Mouse (Mus musculus): ENCODE measurements at regions not wholly inside any gene's neighbourhood (a gene's known extent, or its start where the extent isn't known, plus 50 kb on each side); places are given as distances from the start of the nearest gene placed in this dataset.

DNA sequence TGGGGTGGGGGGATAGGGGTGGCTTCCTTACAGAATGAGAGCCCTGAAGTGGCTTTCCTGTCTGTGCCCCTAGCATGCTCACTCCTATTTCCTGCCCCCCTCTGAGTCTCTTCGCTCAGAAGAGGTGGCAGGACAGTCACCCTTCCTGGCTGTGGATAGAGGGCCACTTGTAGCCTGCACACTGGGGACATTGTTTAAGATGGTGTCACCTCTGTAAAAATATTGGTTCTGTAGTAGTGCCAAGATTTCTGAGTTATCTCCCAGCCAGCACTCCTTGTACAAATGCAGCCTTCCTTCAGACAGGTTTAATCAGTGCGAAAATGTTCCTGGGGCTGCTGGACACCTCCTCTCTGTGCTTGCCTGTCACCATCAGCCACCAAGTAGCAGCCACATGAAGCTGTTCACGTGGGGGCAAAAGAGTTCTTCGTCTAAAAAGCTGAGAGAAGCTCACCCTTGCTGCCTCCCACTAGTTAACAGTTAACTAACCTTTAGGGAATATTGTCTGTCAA, 136.1 kb upstream of the Id2 start:
- DNase-seq (ENCODE audit: low read depth, low spot score): no peak

DNA sequence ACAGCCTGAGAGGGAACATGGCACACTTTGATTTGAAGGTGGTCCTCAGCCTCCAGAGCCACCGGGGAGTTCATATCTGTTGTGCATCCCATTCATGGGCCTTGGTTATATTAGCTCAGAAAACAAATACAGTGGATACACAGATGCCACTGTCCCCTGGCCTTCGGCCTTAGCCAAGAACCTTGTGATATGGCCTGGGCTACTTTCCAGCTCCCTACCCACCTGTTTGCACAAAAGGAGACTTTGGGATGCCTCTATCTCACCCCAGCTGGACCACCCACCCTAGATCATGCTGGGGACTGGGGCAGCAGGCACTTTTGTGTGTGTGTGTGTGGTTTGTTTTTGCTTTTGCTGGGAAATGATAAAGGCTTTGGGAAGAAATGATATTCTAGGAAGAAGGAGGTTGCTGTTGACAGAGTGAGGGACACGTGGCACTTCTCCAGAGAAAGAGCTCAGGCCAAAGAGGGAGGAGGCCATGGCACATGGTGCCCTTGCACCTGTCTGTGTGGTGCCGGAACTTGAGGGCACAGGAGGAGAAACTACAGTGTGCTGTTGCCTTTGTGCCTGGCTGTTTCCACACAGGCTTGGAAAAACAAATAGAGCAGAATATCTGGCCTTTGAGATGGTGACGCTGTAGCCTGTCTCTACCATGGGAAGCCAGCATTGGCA, 135.6 kb upstream of the Id2 start:
- no peak for DNase-seq (ENCODE audit: low read depth, low spot score)

DNA sequence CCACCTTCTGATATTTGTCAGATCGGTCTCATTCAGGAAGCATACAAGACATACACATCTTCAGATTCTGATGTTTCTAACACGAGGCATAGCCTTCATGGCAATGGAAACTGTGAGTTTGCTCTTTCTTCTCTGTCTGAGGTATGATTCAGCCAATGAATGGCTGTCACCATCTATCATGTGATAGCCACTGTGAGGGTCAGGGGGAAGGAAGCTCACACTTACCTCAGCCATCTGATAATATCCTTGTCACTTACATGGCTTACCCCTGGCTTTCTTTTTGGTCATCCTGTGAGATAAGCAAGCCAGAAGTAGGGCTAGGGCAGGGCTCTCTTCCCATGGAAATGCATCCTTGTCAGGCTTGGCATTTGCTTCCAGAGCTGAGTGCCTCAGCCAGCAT, 131.8 kb upstream of the Id2 start:
- no peak for DNase-seq (ENCODE audit: low read depth, low spot score)

DNA sequence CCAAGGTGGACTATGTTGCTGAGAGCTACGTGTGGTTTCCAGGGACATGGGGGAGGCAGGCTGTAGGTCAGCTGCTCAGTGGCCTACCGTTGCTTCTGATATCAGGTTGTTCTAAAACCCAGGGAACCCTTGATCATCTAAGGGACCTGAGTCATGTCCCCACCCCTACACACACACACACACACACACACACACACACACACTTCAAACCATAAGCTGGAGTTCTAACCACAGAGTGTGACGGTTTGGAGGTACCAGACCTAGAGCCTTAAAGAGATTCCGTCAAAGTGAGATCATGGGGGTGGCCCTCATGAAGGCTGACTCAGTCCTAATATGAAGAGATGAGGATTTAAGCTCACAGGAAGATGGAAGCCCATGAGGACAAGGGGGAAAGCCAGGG, 130.8 kb upstream of the Id2 start:
- no peak for DNase-seq (ENCODE audit: low read depth, low spot score)

DNA sequence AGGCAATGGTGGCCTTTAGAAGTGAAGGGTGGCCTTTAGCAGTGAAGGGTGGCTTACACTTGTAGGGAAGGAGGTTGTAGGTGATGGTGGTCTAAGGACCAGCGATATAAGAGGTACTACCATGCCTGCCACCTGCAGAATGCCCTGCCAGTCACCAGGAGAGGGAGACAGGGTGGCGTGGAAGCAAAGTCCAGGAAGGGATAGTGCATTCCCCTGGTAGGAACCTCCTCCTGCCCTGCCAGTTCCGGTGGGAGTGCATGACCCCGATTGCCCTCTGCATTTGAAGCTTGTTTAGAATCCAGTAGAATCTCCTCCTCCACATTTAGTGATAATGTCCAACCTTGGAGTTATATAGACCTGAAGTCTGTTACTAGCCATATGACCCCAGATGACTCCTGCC, 127.7 kb upstream of the Id2 start:
- no peak for DNase-seq (ENCODE audit: low read depth, low spot score)

DNA sequence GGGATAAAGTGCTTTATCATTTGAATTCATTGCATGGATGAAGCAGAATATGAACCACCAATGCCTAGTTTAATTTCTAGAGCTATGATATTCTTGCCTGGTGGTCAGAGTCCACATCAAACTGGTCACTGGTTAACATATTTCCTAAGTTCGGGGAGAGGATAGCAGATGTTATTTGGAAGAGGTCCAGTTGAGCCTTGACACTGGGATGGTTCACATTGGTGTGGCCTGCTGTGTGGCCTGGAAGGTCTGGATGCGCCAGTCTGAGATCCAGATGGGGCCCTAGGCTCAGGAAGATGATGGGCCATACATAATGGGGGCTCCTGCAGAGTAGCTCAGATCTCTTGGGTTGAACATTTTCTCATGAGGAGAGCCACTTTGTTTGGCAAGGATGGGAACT, 127.3 kb upstream of the Id2 start:
- no peak for DNase-seq (ENCODE audit: low read depth, low spot score)

DNA sequence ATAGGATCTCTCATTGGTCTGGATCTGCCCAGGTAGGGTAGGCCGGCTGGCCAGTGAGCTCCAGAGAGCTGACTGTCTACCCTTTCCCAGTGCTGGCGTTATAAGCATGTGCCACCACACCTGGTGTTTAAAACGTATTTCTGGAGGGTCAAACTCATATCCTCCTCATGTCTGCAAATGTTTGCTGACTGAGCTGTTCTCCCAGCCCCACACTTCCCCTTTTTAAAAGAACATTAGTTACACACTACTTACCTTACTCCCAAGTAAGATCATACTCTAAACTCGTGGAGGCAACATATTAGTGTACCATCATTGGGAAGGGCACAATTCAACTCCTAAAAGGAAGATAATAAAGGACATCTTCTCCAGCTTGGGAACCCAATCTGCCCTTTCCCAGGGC, 126.6 kb upstream of the Id2 start:
- no peak for DNase-seq (ENCODE audit: low read depth, low spot score)

DNA sequence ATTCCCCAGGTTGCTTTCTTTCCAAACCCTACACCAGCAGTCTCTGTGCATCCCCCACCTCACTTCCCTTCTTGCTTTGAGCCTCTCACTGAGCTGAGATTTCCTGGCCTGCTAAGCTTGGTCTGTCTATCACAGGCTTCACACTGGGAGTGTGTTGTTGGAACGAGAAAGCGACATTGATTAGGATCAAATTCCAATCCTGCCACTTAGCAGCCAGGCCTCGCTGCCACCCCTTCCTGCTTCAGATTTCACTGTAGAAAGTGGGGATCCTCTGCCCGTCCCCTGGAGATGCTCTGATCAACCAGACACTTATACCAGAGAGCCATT, 123.8 kb upstream of the Id2 start:
- no peak for DNase-seq (ENCODE audit: low read depth, low spot score)

DNA sequence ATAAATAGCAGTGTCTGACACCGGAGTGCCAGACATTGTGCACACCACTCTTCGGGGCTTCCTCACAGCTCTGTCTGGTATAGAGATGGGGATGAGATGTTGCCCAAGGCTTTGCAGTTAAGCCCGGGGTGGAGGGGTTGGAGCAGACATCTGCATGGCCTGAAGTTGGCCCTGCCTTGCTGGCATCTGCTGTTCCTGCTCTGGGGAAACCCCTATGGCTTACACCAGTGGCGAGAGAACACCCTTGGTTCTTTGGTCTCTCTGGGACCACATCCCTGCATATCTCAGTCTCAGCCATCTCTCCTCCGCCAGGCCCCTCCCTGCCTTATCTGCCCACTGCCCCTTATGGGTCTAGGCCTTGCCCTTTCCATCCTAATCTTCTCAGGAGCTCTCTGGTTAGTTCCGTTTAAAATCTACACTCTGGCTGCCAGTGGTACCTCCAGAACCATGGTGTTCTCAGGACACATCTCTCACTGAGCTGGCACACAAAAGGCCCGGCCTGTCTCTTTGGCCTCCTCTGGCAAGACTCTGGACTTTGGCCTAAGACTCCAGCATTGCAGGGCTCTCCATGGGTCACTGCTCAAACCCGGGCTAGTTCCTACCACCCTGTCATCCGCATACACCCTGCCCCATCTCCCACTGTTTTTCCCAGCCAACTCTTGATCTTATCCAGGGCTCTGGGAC, 123.3 kb upstream of the Id2 start:
- DNase-seq (ENCODE audit: low read depth, low spot score): no peak

DNA sequence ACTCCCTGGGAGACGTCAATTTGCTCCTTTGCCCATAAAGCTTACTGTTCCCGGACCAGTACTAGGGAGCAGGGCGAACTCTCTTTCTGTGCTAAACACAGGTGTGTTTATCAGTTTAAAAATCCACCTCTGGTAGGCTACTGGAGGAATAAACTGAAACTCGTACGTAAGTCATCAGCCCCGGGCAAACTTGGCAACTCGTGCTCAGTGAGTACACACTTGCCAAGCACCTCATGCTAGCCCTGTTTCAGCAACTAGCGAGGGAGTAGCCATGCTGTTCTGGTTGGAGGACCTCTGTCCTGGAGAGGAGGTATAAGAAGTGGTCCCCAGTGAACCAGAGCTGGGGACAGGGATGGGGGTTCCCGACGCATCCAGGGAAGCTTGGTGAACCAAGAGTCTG, 122.6 kb upstream of the Id2 start:
- DNase-seq (ENCODE audit: low read depth, low spot score): no peak

DNA sequence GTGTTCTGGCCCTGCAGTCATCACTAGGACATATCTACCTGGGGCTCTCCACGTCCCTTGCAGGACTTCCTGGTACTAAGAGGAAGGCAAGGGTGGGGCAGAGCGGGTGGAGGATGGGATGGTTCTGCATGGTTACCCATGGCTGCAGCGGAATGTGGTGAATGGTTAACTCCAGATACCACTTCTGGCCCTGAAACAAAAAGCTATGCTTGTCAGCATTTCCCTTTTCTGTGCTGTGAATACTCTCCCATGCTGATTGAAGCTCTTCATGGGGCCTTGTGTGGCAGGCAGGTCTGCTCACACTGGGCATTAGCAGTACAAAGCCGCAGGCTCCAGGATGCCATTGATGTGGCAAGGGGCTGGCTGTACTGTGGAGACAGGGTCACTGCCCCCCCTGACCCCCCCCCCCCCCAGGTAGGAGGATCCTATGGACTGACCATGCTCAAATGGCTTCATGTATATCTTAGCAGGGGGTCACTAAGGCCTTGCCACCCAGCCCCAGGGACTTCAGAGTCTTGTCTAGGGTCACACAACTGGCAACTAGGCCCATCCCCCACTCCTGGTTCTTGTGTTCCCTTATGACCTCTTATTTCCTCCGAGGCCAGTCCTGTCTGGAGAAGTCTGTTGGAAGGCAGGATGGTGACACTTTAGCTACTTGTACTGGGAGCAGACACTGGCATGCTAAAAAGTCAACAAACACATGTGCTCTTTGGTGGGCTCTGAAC, 120.0 kb upstream of the Id2 start:
- DNase-seq (ENCODE audit: low read depth, low spot score): no peak

DNA sequence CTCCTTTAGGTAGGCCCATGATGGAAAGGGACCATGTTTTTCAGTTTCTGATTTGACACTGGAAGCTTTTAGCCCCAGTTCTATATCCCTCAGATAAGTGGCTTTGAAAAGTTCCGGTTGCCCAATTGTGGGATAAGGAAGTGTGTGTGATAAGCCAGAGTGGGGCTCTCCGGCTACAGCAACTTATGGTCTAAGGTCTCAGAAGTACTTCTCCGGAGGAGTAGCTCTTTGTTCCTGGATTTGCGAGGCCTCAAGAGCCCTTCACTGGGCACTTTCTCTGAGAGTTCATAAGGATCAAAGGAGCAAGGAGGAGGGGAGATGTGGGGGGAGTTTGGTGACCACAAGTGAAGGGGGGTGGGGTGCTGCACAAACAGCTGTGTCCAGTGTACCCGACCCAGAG, 118.3 kb upstream of the Id2 start:
- DNase-seq (ENCODE audit: low read depth, low spot score): no peak

DNA sequence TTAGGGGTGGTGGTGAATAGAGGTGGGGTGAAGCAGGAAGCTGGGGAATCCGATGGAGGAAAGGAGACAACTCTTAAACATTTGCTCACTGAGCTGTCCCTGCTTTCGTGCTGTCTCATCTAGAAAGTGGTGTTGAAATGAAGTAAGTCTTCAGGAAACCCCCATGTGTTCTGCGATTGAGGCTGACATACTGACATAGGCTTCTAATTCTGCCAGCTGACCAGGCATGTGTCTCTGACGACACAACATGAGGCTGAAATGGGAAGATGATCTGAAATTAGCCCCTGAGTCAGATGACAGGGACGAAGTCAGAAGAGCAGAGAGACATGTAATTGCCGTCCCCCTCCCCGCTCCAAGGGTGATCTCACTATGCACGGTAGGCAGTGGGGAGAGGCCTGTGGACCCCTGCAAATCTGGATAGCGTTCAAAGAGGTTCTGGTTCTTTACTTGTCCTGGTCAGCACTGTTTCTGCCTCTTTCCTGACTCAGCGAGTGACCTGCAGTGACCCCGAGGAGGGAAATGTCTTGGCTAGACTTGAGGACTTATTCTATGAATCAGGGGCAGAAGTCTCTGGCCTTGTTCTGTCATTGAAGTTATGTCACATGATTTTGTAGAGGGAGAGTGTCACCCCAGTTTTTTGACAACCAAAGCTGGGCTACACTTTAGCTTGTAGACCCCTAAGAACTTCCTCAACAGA, 117.0 kb upstream of the Id2 start:
- DNase-seq (ENCODE audit: low read depth, low spot score): no peak

DNA sequence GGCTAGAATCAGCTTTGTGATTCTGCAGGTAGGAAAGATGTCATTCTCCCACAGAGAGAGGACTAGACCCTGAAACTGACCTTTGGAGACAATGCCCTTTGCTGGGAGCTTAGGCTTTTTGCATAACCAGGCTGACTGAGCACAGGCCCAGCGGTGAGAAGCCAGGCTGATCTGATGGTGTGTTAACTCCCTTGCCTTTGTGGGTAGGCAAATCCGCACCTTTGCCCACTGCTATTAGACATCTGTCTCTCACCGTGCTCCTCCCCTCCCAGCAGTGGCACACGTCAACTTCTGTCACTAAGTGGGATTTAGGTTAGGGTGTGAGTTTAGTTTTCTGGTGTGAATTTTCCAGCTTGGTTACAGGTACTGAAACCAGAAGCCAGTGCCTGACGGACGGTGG, 114.4 kb upstream of the Id2 start:
- no peak for DNase-seq (ENCODE audit: low read depth, low spot score)

DNA sequence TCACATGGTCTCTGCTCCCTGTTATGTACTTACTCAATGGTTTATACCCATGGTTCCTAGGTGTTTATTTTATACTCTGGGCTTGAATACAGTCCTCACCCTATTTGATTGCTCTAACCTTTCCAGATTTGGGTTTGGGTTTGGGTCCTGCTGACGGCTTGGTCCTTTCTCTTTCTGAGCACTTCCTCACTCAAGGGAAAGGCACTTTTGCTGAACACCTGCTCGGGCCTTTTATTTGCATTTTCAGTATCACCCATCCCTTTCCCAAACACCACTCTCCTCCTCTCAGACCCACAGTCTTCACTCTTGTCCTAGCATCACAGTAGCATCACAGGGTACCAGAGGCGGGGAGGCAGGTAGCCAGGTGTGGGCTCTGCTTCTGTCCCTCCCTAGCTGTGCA, 113.7 kb upstream of the Id2 start:
- no peak for DNase-seq (ENCODE audit: low read depth, low spot score)

DNA sequence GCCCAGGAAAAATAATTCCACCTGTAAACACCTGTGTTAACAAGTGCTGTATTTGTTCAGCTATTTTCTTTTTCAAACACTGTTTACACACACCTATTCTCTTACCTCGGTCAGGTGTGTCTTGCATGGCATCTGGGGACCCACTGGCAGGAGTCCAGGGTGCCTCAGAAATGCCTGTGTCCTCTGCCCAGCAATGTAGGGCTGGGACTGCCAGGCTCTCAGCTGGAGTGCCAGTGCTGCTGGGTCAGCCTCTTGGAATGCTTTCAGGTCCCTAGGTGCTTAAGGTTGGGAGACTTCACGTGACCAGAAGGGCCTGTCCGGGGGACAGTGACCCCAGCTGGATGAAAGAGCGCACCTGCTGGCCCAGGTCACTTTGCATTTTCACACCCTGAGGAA, 112.4 kb upstream of the Id2 start:
- DNase-seq (ENCODE audit: low read depth, low spot score): no peak

DNA sequence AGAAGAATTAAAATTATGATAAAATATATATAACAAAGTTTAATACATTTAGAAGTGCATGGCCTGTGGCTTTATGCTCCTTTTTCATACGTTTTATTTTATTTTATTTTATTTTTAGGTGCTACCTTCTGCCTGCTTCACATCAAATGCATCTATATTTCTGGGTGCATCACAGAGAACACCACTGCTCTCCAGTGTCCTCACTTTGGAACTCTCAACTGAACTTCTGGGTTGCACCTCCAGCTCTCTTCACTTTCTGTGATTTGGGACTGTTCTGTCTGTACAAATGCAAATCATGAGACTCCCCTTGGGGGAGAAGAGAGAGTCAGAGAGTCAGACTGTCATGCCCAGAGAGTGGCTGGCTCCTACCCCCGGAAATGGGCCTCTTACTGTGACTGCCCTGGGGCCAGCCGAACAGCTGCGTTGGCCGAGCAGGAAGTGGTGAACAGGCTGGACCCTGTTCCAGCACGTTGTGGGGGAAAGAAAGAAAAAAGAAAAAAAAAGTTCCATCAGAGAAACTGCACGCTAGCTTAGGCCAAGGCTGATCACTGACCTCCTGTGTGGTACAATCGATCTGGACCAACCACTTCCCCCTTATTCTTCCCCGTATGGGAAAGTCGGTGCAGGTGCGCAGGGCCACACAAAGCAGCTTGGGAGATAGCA, 111.9 kb upstream of the Id2 start:
- DNase-seq (ENCODE audit: low read depth, low spot score): peak; percentile 41

DNA sequence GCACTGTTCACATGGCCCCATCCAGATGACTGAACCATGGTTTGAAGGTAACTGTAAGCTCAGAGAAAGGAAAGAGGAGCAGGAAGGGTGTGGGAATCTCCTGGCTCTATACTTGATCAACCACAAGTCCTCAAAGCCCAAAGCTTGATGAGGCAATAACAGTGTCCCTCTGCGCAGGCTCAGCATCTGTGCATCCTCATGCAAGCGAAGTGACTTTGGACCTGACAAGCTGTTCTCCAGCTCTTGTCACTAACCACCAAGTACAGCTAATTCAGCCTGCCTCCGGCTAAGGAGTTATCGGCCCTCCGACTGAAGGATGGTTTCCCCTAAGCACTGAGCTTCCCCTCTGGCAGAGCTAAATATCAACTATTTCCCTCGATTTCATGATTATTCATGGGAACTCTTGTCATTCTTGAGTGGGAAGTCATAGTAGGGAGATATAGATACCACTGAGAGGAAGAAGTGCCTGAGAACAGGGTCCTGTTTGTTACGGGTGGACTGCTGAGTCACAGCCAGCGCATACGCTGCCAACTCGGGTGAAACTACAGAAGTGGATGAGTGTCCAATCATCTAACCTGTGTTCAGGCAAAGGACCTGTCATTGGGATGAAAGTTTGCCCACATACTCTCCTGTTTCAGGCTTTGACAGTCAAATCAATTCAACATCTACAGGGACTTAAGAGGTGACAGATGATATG, 106.6 kb upstream of the Id2 start:
- DNase-seq (ENCODE audit: low read depth, low spot score): no peak

DNA sequence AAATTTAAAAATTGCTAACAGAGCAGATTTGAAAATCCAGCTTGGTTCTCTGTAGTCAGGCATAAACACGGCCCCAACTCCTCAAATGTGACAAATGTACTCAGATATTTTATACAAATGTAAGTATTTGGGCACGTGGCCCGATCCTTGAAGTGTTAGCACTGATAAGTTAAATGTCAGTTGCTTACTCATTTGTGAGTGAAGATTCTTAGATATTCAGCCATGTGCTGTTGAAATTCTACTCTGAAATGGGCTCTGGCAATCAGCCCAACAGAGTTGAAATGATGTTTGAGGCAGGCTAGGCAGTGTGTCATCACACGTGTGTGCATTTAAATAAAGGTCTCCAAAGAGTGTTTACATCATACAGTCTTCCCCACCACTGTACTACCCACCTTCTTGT, 103.2 kb upstream of the Id2 start:
- no peak for DNase-seq (ENCODE audit: low read depth, low spot score)

DNA sequence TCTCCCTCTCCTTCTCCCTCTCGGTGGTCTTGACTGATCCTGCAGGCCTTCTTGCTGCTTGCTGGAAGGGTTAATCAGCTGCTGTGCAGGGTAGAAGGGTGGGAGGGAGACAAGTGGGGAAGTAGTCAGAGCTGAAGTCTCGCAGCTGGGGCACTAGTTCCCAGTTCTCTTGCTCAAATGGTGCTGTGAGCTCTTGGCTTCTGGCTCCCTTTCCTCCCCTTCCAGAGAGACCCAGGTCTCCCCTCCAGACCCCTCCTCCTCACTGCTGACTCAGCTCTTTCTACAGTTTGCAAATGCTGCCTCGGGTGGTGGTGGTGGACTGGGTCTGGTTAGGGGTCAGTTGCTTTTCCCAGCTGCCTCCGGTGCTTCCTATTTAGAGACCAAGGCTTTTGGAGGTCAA, 100.8 kb upstream of the Id2 start:
- DNase-seq (ENCODE audit: low read depth, low spot score): no peak

DNA sequence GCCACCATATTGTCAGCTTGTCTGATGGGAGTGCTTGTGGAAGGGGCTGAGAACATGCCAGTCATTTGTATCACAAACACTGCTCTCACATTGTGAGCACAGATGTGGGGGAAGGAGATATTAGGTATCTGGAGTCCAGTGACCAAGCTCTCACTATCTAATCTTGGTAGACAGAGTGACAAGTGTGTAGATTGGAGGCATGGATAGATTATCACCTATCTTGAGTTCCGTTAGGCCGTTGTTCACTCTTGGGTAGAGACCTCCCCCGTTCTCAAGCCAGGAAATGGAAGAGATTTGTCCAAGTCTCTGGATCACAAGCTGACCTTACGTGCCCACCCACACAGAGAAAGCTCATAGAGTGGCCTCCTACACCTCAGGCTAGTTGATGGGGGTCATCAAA, 99.1 kb upstream of the Id2 start:
- DNase-seq (ENCODE audit: low read depth, low spot score): no peak
